Mouse (Mus musculus): Measurements from ENCODE around the gene Edn3.
A peak's percentile ranks its signal among the peaks of the same experiment; 100 is the strongest.

Gene Edn3

DNA sequence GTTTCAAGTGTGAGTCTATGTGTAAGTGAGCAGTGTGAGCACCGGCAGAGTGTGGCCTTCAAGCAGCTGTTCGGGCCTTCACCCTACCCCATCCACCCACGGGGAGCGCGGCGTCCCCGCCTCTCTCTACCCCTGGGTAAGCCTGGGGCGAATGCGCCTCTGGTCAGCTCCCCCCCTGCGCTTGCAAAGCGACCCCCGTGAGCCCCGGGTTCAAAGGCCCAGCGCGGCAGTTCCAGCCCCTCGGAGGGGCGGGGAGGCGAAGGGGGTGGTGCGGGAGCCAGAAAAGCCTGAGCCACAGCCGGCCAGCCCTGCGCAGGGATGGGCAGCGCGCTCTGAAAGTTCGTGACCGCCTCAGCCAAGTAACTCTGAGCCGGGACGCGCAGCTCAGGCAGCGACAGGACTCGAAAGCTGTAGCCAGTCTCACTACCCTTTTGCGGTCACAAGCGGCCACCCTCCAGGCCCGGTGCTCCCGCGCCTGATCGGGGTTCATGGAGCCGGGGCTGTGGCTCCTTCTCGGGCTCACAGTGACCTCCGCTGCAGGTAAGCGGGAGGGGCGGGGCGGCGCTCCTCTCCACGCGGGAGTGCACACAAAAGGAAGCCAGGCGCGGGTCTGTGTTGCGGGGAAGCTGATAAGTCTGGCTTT lies at the start of gene Edn3:
Gene Edn3 (plus strand): TSS at position 141 of the 643 bp plus-strand sequence.
- peak; percentile 23 for DNase-seq (ENCODE audit: low read depth, low spot score)

DNA sequence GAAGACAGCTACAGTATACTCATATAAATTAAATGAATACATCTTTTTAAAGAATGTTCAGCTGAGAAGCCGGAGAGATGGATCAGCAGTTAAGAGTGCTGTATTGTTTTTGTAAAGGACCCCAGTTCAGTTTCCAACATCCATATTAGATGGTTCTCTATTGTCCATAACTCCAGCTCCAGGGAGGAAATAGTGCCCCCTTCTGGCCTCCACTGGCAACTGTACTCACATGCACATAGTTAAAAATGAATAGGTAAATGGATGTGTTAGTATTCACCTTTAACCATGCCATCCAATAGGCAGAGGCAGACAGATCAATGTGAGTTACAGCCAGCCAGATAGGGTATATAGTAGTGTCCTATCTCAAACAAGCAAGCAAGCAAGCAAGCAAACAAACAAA lies 48.4 kb upstream of the Edn3 start:
- DNase-seq (ENCODE audit: low read depth, low spot score): no peak

DNA sequence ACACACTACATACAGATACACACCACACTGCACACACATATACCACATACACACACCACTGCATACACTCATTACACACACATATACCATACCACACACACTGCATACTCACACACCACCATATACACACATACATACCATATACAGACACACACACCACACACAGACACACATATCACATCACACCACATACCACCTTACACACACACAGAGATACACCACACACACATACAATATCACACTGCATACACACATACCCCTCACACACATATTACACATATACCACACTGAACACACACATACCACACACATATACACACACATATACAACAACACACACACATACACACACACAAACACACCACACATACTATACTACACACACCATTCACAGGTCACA lies 44.5 kb upstream of the Edn3 start:
- DNase-seq (ENCODE audit: low read depth, low spot score): no peak

DNA sequence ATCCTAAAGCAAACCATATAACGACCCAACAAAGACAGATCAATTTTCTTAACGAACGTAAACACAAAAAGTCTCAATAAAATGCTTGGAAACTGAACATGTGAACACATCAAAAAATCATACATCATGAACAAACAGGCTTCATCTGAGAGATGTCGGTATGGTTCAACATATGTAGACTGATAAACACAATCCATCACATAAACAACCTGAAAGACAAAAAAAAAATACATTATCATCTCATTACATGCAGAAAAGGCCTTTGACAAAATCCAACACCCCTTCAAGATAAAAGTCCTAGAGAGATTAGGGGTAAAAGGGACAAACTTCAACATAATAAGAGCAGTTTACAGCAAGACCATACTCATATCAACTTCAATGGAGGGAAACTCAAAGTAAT lies 42.6 kb upstream of the Edn3 start:
- no peak for DNase-seq (ENCODE audit: low read depth, low spot score)

DNA sequence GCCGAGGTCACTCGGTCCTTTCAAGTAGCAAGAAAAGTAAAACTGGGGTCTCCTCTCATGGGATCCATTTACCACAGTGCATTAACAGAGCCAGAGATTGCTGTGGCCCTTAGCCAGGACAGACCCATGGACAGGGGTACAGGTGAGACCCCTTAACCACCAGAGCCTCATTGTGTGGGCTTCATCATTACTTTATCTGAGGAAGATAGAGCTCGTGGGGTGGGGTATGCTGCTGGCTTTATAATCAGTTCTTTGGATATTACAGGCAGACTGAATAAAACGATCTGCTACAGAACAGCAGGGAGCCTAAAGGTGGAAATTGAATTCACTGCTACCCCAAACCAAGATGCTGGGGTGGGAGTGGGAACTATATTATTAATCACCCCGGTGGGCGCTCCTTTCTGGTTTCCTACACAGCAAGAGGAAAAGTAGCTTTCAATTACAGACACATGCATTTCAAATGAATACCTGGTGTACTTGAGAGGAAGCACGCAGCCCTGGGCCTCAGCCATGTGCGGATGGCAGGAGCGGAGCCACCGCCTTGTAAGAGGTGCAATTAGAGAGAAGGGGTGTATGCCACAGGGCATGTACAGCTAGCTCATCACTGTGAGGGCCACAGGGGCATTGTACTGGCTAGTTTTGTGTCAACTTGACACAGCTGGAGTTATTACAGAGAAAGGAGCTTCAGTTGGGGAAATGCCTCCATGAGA lies 33.1 kb upstream of the Edn3 start:
- DNase-seq (ENCODE audit: low read depth, low spot score): peak; percentile 28

DNA sequence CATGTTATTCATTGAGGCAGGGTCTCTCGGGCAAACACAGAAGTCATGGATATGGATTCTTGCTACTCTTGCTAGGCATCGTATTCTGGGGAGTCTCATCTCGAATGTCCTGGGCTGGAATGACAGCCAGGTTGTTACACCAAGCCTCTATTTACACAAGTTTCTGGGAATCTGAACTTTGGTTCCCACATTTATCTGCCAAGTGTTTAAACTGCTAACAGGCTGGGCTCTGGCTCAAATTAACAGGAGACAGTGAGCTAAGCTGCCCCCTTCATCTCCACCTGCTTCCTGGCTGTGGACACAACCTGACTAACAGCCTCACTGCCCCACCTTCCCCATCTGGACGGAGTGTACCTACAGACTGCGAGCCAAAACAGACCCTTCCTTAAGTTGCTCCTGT lies 28.5 kb upstream of the Edn3 start:
- DNase-seq (ENCODE audit: low read depth, low spot score): no peak

DNA sequence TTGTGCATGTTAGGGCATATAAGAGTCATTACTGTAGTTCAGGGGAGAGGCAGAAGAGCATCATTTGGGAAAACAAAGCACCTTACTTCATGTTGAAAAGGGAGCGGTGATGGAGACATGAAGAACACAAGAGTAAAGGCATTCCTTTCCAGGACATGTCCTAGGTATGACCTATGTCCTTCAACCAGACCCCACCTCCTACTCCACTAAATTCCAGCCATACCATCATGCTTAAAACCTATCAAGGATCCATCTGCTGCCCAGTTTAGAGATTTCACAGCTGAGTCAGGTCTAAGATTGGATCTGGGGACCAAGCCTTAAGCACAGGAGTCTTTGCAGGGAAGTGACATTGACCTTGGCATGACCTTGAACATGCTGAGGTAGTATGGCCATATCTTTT lies 25.1 kb upstream of the Edn3 start:
- no peak for DNase-seq (ENCODE audit: low read depth, low spot score)

DNA sequence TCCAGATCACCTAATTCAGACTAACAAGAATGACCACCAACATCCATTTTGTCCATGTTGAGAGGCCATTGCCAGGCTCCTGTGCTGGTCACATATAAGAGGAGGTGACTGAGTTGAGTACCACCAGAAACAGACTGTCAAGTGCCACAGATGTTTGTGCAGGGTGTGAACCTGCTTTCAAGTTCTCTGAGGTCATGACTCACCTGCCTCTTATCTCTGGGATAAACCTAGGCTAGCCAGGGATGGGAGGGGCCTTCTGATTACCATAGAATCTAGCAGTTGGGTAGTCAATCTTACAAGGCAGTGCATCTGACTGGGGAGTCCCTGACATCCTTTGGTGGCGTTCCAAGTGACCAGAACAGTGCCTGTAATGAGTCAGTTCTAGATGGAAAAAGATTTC lies 13.2 kb upstream of the Edn3 start:
- DNase-seq (ENCODE audit: low read depth, low spot score): no peak

DNA sequence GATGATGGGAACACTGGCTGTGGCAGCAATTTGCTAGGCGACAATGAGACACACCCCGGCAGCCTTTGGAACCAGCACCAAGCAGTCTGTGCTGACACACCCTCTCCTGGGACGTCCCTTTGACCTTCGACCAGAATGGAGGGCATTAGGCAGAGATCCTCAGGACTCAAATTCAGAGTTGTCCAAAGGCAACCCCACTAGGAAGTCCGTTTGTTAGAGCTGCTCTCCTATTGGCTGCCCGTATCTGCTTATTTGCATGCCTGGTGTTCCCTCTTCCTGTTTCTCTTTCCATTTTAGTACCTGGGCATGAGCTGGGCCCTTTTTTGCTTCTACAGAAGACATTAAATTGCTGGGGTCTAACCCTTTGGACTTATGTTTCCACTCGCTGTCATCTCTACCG lies 12.0 kb upstream of the Edn3 start:
- no peak for DNase-seq (ENCODE audit: low read depth, low spot score)

DNA sequence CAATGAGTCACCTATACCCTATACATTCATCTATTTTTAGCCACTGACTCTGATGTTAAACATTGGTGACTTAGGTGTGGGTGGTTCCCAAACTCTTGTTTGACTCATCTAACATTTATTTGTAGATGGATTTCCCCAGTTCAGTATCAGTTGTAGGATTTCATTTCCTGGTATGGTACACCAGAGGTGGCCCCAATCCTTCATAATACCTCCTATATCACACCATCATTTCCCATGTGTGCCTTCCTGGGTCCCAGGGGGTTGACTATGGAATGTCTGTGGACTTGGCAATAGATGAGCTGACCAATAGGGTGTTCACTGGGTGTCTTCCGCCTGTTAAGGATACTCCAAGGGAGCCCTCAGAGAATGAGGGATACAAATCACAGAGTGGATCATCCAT lies 7.2 kb upstream of the Edn3 start:
- DNase-seq (ENCODE audit: low read depth, low spot score): no peak

DNA sequence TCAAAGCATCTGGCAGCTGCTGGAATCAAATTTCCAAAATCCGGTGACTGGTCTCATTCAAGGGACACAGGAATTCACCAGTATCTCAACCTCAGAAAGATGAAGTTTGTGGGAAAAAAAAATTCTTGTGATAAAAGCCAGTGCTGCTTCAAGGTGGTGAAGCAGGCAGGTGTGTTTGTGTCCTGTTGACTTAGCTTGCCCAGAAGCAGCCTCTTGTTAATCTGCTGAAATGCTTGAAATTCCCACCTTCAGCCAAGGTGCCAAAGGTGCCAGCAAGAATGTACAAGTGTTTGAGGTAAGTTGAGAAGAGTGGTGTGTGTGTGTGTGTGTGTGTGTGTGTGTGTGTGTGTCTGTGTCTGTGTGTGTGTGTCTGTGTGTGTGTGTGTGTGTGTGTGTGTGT lies 6.2 kb upstream of the Edn3 start:
- peak; percentile 35 for DNase-seq (ENCODE audit: low read depth, low spot score)

DNA sequence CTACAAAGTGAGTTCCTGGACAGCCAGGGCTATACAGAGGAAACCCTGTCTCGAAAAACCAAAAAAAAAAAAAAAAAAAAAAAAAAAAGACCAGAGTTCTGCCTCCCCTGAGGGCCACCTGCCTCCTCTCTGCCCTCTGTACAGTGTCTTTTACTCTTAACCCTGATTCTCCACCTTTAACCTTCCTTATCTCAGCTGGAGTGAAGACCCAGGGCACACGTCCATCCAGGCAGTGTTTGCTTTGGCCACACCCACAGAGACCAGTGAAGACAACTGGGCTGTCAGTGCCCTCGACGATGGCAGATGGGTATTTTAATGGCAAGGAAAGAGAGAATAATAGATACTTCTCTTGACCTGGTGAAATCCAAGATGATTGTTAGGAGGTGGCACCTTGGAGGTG lies 1.2 kb upstream of the Edn3 start:
- no peak for DNase-seq (ENCODE audit: low read depth, low spot score)

DNA sequence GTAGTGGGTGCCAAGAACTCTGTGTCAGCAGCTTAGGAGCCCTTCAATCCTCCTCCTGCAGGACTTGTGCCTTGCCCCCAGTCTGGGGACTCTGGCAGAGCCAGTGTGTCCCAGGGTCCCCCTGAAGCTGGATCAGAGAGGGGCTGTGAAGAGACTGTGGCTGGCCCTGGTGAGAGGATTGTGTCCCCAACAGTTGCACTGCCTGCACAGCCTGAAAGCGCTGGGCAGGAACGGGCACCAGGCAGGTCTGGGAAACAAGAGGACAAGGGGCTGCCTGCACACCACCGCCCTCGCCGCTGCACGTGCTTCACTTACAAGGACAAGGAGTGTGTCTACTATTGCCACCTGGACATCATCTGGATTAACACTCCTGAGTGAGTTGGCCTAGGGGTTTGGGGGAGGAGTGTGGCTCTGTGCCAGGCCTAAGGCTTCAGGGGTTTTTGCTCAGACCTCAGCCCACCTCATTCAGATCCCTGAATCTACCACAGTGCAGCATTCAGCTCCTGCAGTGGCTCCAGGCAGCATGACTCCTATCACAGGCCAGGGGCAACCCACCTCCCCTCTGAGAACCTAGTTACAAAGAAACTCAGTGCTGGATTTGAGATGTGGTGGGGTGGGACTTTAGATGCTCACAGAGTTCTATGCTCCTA lies 1.2 kb downstream of the Edn3 start:
- DNase-seq (ENCODE audit: low read depth, low spot score): peak; percentile 26

DNA sequence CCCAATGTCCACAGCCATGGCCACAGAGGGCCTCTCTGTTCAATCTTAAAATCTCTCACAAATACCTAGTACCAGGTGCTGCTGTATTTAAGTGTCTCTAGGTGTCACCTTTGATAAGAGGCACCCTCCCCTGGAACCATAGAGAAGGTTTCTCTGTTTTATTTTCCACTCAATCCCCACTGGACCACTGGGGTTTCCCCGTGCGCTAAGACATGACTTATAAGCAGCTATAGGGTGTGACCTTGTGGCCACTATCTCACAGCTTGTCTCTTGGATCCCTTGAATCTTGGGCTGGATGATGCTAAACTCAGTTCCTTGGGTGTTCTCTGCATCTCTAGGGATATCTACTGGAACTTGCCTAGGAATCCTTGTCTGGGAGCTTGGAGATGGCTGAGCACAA lies 1.9 kb downstream of the Edn3 start:
- DNase-seq (ENCODE audit: low read depth, low spot score): no peak

DNA sequence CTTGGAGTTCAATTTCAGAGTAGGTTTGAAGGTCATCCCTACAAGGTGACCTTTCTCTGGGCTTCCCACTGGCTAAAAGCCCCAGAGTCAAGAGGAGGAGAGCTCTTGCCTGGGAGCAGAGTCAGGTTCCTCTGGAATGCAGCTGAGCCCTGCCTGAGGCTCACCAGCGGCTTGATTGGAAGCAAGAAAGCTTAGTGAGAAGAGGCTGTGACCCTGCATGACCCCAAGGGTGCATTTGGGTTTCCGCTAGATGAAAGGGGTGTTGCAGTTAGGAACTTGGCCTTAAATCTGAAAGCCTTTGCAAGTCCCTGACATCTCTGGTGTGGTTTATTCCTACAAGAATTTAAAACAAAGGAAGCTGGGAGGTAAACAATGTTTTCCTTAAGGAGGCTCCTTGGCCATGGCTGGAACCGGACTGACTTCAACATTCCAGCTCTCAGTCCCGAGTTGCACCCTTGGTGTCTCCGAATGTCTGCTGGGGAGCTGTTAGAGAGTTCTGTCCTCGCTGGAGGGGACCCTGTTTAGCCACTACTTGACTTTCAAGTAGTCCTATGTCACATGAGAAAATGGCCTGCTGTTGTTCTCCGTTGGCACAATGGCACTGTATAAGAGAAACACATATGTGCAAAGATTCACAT lies 8.6 kb downstream of the Edn3 start:
- DNase-seq (ENCODE audit: low read depth, low spot score): no peak

DNA sequence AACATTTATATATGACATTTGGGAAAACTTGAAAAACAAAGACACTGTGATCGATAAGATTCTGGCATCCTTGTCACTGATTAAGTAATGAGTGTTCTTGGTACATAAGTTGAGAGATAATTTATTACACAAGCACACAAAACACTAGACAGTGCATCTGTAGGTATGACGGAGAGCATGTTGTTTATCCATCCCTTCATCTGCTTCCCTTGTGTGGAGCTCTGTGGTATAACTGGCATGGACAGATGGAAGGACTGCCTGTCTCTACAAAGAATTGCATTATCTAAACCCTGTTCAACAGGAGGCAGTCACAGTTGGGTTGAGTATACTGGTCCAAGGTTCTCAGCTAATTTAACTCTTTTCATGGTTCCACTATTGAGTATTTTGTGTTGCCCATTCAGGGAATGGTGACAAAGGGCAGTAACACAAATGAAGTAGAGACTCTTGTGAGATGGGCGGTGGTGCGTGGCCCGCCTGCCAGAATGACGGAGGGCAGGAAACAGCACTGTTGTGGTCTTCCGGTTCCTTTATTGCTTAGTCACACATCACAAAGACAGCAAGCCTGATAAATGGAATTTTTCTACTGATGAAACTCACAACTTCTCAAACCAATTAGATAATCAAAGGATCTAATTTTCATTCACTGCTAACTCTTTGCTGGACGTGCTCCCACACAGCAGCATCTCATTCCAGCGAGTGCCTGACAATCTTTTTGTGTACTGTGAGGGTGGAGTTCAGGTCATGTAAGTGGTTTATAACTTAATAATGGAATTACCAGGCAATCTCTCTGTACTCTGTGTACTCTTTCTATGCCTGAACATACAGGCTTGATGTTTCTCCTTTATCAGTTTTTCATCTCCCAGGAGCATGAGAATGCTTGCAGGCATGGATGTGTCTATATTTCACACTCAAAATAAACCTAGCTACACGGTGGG lies 14.0 kb downstream of the Edn3 start:
- DNase-seq (ENCODE audit: low read depth, low spot score): no peak

DNA sequence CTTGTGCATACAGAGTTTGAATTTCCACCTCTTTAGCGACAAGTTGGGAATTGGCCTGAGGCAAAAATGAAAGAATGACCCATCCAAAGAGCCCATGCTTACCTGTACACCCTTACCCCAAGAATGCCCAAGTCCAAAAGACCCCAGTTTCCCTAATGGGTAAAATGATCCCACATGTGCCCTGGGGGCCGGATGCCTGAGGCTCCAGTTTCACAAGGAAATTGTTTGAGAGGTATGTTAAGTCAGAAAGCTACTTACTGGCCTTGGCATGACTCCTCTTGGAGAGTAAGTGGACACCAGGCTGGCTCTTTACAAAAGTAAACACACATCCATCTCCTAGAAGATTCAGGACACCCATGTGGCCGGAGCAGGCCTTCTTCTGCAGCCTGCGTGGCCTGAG lies 21.6 kb downstream of the Edn3 start:
- DNase-seq (ENCODE audit: low read depth, low spot score): no peak

DNA sequence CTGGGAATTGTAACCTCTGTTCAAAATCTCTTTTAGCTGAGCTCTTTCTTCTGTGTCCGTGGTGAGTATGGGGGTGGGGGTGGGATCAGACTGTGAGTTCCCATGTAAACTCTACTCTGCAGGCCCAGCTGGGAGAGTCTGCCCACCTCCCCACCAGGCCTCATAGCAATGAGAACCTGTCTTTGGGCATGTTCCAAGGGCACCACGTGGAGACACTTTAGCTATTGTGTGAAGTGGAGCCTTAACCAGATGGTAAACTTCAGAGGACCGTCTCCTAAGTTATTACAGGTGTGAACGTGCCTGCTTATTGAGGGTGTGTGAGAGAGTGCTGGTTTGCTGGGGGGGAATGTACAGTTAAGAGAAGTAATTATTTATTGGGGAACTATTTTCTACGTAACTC lies 22.5 kb downstream of the Edn3 start:
- DNase-seq (ENCODE audit: low read depth, low spot score): peak; percentile 36

DNA sequence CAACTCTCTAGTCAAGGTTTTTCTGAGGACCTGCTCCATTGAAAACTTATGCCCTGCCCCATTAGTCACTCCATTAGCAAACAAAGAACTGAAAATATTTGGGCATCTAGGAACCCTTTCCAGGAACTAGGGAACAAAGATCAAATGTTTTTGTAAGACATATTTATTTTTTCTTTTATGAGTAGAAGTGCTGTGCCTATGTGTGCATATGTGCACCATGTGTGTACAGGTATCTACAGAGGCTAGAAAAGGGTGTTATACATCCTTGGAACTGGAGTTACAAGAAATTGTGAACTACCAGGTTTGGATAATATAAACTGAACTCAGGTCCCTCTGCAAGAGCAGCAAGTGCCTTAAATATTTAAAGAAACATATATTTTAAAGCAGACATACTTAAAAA lies 28.4 kb downstream of the Edn3 start:
- DNase-seq (ENCODE audit: low read depth, low spot score): no peak

DNA sequence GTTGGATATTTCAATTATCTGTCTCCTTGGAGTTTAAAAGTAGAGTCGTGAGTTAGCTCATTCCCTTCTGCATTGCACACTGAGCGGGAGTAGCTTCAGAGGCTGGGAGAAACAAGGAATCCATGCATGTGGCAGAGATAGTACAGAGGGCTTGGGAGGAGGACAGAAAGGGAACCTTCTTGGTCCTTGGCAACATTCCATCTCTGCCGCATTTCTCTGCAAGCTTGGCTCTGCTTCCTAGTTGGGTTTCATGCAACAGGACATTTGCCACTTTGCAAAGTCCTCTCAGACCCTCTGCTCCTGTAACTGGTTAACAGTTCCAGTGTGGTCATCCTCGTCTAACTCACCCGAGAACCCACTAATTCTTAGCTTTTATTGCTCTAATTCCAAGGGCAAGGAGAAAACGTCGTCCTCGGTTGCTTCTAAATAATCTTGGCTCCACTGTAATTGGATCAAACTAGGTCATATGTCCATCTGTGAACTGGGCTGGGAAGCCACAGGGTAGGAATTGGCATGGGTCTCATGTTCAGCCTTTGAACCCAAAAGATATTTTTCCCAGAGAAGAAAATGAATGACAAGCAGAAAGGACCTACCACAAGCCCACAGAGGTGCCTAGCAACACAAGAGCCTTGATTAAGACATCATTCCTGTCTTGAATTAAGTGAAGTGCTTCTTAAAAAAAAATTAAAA lies 32.2 kb downstream of the Edn3 start:
- no peak for DNase-seq (ENCODE audit: low read depth, low spot score)

DNA sequence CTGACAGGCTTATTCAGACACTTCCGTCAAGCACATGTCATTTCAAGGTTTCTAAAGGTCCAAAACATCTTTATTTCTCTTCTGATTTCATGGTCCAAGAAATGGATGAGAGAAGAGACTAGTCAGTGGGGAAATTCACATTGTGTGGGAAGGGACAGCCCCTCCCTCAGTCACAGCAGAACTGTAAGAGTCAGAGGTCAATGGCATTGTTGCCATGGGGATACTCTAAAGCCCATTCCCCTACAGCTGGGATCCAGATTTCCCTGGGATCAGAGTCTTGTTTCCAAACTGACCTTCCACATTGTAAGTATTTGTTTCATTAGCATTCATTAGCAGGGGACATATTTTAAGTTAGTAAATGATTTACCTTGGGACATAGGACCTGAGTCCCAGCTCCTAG lies 32.8 kb downstream of the Edn3 start:
- no peak for DNase-seq (ENCODE audit: low read depth, low spot score)

All from forelimb bud, embryonic 11.5 days (tissue).